Mouse (Mus musculus): ENCODE results near the gene Kif20b. TPM values are rescaled to one million over a fixed set of nuclear protein-coding genes. Genes with fewer than 3 reads are reported as not detected.
A peak's percentile ranks its signal among the peaks of the same experiment; 100 is the strongest.

Gene Kif20b
- polyA plus RNA-seq, 1 experiment from 2014 or later: 9.6 TPM

- WGBS (ENCODE audit: missing documents): 90% methylated on average over 14 of the region's 15 CpGs
- Histone ChIP-seq H3K27ac (no peak overlapping the region), H3K79me2 (ENCODE audit: inconsistent target) (no peaks in the 10 kb centered on the region), H3K4me3 (ENCODE audit: inconsistent target) (no peak overlapping the region), H3K36me3 (ENCODE audit: inconsistent target) (no peaks in the 10 kb centered on the region)
These were observed 24.8 kb upstream of the Kif20b start for GRCm38 (mm10) chr19:34897082-34897965.

GRCm38 (mm10) chr19:34898941-34899340 is 23.2 kb upstream of the Kif20b start:
- no peak overlapping the region for H3K4me3 ChIP-seq (ENCODE audit: inconsistent target)
- 91% methylated on average over 4 of the region's 4 CpGs for WGBS (ENCODE audit: missing documents)
- H3K79me2 ChIP-seq (ENCODE audit: inconsistent target): no peaks in the 10 kb centered on the region

GRCm38 (mm10) chr19:34901266-34901665 is 20.9 kb upstream of the Kif20b start:
- H3K4me3 ChIP-seq (ENCODE audit: inconsistent target): no peak overlapping the region
- no peak overlapping the region for H3K27ac ChIP-seq
- no peaks in the 10 kb centered on the region for H3K36me3 ChIP-seq (ENCODE audit: inconsistent target)
- WGBS (ENCODE audit: missing documents): 97% methylated on average over 7 of the region's 7 CpGs
- H3K79me2 ChIP-seq (ENCODE audit: inconsistent target): no peaks in the 10 kb centered on the region

More at GRCm38 (mm10) chr19:34898941-34899340, 23.2 kb upstream of the Kif20b start:
- Histone ChIP-seq H3K36me3 (ENCODE audit: inconsistent target) (no peaks in the 10 kb centered on the region), H3K27ac (no peak overlapping the region)

DNA sequence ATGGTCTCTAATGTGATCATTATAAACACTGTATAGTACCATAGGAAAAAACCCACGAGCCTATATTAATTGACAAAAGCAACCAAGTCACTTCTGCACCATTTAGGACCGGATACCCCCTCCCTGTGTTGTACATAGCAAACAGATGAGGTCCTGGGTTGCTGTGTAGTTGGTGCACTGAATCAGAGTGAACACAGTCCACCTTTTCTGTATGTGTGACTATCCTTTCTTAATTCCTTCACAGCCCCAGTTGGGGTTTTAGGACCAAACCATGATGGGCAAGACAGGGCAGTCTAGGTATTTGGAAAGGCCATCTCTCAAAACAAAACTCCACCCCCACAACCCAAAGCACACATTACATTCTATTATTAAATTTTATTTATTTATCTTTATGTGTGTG is 20.4 kb upstream of the Kif20b start:
- no peaks in the 10 kb centered on the region for H3K79me2 ChIP-seq (ENCODE audit: inconsistent target)
- H3K36me3 ChIP-seq (ENCODE audit: inconsistent target): no peaks in the 10 kb centered on the region
- H3K4me3 ChIP-seq (ENCODE audit: inconsistent target): no peak overlapping the region
- H3K27ac ChIP-seq: no peak overlapping the region
- 95% methylated on average over 2 of the region's 2 CpGs for WGBS (ENCODE audit: missing documents)

- Histone ChIP-seq H3K36me3 (ENCODE audit: inconsistent target) (no peaks in the 10 kb centered on the region), H3K79me2 (ENCODE audit: inconsistent target) (no peaks in the 10 kb centered on the region), H3K4me3 (ENCODE audit: inconsistent target) (no peak overlapping the region), H3K27ac (no peak overlapping the region)
- 92% methylated on average over 5 of the region's 5 CpGs for WGBS (ENCODE audit: missing documents)
These were observed 18.1 kb upstream of the Kif20b start for GRCm38 (mm10) chr19:34904032-34904431.

- no peak overlapping the region for H3K27ac ChIP-seq
- 31% methylated on average over 7 of the region's 7 CpGs for WGBS (ENCODE audit: missing documents)
- no peaks in the 10 kb centered on the region for H3K79me2 ChIP-seq (ENCODE audit: inconsistent target)
- no peak overlapping the region for H3K4me3 ChIP-seq (ENCODE audit: inconsistent target)
- no peaks in the 10 kb centered on the region for H3K36me3 ChIP-seq (ENCODE audit: inconsistent target)
These were observed 16.7 kb upstream of the Kif20b start for GRCm38 (mm10) chr19:34905424-34905823.

GRCm38 (mm10) chr19:34906772-34907171 is 15.4 kb upstream of the Kif20b start:
- WGBS (ENCODE audit: missing documents): 40% methylated on average over 5 of the region's 5 CpGs
- Histone ChIP-seq H3K79me2 (ENCODE audit: inconsistent target) (no peaks in the 10 kb centered on the region), H3K27ac (no peak overlapping the region), H3K4me3 (ENCODE audit: inconsistent target) (no peak overlapping the region), H3K36me3 (ENCODE audit: inconsistent target) (no peaks in the 10 kb centered on the region)

DNA sequence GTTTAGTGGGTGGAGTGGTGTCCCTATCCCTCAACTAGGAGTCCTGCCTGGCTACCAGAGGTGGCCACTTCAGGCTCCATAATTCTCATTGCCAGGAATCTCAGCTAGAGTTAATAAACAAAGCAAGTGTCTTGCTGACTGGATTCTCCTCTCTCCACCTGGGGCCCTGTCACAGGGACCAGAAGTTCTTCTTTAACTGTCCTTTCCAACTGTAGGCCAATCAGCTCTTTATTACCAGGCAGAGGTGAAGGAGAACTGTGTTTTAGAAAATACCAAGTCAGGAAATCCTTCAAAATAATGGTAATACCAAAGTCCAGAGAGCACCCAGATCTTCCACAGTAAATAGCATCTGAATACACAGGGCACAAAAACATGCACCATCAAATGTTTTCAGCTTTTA is 9.8 kb upstream of the Kif20b start:
- Histone ChIP-seq H3K79me2 (ENCODE audit: inconsistent target) (no peaks in the 10 kb centered on the region), H3K27ac (no peak overlapping the region), H3K36me3 (ENCODE audit: inconsistent target) (no peaks in the 10 kb centered on the region), H3K4me3 (ENCODE audit: inconsistent target) (no peak overlapping the region)

DNA sequence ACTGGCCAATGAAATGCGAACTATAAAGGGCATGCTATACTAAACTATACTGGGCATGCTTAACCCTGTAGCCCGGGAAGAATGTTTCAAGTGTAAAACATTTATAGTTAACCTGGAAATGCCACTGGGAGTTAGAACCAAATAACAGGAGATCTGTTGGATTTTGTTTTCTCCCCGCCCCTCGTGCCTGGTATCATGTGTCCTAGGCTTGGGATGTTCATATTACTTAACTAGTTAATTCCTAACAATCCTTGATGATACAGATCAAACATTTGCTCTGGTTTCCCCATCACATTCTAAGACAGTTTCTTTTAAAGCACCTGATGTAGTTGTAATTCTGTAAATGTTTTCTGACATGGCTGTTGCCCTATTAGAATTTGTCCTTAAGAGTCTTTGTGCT is 2.1 kb upstream of the Kif20b start:
- H3K27ac ChIP-seq: no peak overlapping the region
- no peaks in the 10 kb centered on the region for H3K36me3 ChIP-seq (ENCODE audit: inconsistent target)
- H3K4me3 ChIP-seq (ENCODE audit: inconsistent target): no peak overlapping the region
- peaks cover 29% of the 10 kb centered on the region for H3K79me2 ChIP-seq (ENCODE audit: inconsistent target)
- WGBS (ENCODE audit: missing documents): 98% methylated on average over 4 of the region's 4 CpGs

GRCm38 (mm10) chr19:34920531-34920930 is 1.6 kb upstream of the Kif20b start:
- 85% methylated on average over 3 of the region's 3 CpGs for WGBS (ENCODE audit: missing documents)
- peaks cover 34% of the 10 kb centered on the region for H3K79me2 ChIP-seq (ENCODE audit: inconsistent target)
- no peak overlapping the region for H3K4me3 ChIP-seq (ENCODE audit: inconsistent target)
- no peak overlapping the region for H3K27ac ChIP-seq
- no peaks in the 10 kb centered on the region for H3K36me3 ChIP-seq (ENCODE audit: inconsistent target)

GRCm38 (mm10) chr19:34921253-34921651 is 909 bp upstream of the Kif20b start:
- Histone ChIP-seq H3K36me3 (ENCODE audit: inconsistent target) (no peaks in the 10 kb centered on the region), H3K4me3 (ENCODE audit: inconsistent target) (peak overlapping the region; percentile 88), H3K27ac (peak overlapping the region; percentile 33; the same call in 1 of the 2 replicates), H3K79me2 (ENCODE audit: inconsistent target) (peaks cover 41% of the 10 kb centered on the region)
- WGBS (ENCODE audit: missing documents): 17% methylated on average over 7 of the region's 7 CpGs

DNA sequence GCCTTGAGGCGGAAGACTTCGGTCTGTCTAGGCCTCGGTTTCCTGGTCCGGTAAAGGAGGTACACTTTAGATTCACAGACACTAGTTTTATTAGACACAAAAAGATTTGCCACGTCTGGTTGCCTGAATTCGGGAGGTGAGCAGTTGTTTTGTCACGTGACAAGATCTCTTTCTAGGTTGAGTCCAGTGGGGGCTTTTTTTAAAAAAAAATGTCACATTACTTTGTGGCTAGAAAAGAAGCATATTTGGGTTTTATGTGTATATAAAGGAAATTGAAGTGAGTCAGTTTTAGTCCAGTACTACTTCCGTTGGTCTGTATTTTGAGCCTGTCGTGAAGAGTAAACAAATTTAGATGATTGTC is 422 bp downstream of the Kif20b start:
- Histone ChIP-seq H3K79me2 (ENCODE audit: inconsistent target) (peaks cover 48% of the 10 kb centered on the region), H3K27ac (peak overlapping the region; percentile 62), H3K36me3 (ENCODE audit: inconsistent target) (no peaks in the 10 kb centered on the region), H3K4me3 (ENCODE audit: inconsistent target) (peak overlapping the region; percentile 88)
- 2% methylated on average over 9 of the region's 9 CpGs for WGBS (ENCODE audit: missing documents)

DNA sequence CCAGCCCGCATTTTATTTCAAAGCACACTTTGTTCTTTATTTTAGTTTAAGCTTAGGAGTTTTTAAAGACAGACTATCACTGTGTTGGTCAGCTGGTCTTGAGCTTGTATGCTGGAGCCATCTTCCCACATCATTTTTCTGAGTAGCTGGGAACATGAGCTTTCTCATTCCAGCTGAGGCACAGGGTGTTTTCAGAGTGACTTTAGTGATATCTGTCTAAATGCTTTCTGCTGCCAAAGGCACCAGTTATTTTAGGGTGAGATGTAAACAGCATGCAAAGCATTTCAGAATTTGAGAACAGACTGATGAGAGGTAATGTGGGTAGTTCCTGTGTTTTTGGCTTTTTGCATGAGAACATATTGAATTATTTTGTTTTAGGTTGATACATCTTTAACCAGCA is 25.0 kb downstream of the Kif20b start:
- Histone ChIP-seq H3K36me3 (ENCODE audit: inconsistent target) (no peaks in the 10 kb centered on the region), H3K79me2 (ENCODE audit: inconsistent target) (no peaks in the 10 kb centered on the region), H3K4me3 (ENCODE audit: inconsistent target) (no peak overlapping the region), H3K27ac (no peak overlapping the region)
- no CpG with 5 or more reads among the region's 1 CpGs for WGBS (ENCODE audit: missing documents)

DNA sequence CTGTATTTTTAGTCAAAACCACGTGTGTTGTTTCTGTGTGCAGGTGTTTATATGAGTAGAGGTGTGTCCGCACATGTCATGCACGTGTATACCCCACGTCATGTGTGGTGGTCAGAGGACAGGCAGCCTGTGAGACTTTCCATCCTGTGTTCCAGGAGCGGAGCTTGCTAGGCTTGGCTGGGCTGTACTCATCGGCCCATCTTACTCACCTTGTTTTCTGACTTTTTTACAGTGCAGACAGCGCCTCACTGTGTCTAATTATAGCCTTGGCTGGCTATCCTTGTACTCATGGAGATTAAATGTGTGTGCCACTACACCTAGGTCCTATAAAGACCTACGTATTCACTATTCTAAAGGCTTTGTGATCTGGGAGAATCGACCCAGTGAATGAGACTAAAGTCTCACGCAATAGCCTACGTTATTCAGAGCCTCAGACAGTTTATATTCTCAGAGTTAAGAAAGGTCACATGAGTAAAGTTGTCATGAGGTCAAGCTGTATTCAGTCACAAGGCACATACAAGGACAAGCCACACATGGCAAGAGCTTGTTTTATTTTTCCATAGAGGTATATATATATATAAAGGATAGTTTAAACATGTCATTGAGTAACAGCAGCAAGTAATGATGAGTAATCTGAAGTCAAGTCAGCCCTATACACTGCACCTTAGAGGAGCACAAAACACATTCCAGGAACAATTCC is 31.8 kb downstream of the Kif20b start:
- WGBS (ENCODE audit: missing documents): 96% methylated on average over 11 of the region's 11 CpGs
- Histone ChIP-seq H3K36me3 (ENCODE audit: inconsistent target) (no peaks in the 10 kb centered on the region), H3K79me2 (ENCODE audit: inconsistent target) (no peaks in the 10 kb centered on the region), H3K4me3 (ENCODE audit: inconsistent target) (no peak overlapping the region), H3K27ac (no peak overlapping the region)

DNA sequence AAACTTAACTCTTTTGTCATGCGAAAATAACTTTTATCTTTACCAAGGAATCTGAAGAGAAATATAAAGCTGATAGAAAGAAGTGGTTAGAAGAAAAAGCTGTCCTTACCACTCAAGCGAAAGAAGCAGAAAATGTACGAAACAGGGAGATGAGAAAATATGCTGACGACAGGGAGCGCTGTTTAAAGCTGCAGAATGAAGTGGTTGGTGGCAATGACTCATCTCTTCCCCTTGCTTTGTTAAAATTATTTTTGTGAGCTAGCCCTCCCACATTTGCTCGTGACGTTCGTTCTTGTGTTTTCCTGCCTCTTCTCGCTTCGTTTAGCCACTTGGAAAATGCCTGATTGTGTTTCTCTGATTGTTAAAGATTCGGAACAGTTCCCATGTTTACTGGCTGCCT is 37.2 kb downstream of the Kif20b start:
- Histone ChIP-seq H3K36me3 (ENCODE audit: inconsistent target) (no peaks in the 10 kb centered on the region), H3K4me3 (ENCODE audit: inconsistent target) (no peak overlapping the region), H3K27ac (peak overlapping the region; percentile 82), H3K79me2 (ENCODE audit: inconsistent target) (peaks cover 18% of the 10 kb centered on the region)
- WGBS (ENCODE audit: missing documents): 23% methylated on average over 11 of the region's 11 CpGs
